Mouse (Mus musculus) liver, embryonic 11.5 days (tissue): ENCODE measurements around the gene Cela1. TPM values are rescaled to one million over a fixed set of nuclear protein-coding genes. Genes with fewer than 3 reads are reported as not detected.

Source experiments
- ATAC-seq: fragments of 200-750 bp; cut with Nextera tagmentation; replicated peaks from 2 replicates; pipeline ENCODE4 v1.8.0; 2017; ENCODE audit warnings: moderate number of reproducible peaks, mild to moderate bottlenecking, moderate TSS enrichment, moderate library complexity; ENCODE audit not compliant: low FRiP score
- DNase-seq: peaks from one replicate; pipeline ENCODE4 v3.0.0-alpha.2; 2017; ENCODE audit warnings: low spot score
- H3K27ac ChIP-seq: fragments of 300-500 bp; sonication (generic); 2 replicates; pipeline ENCODE4 v1.5.1; 2014; ENCODE audit warnings: mild to moderate bottlenecking, low read depth, low read length, control low read depth
- H3K27me3 ChIP-seq: fragments of 300-500 bp; sonication (generic); replicated peaks from 2 replicates; pipeline ENCODE4 v1.6.1; 2014; ENCODE audit warnings: low read length, mixed read lengths; ENCODE audit not compliant: control insufficient read depth, insufficient read depth
- H3K36me3 ChIP-seq: fragments of 300-500 bp; sonication (generic); 2 replicates; pipeline ENCODE4 v1.6.1; 2014; ENCODE audit warnings: mild to moderate bottlenecking, low read length, moderate library complexity, mixed read lengths; ENCODE audit not compliant: control insufficient read depth, insufficient read depth
- H3K4me1 ChIP-seq: fragments of 300-500 bp; sonication (generic); replicated peaks from 2 replicates; pipeline ENCODE4 v1.6.1; 2014; ENCODE audit warnings: low read length, mixed read lengths; ENCODE audit not compliant: control insufficient read depth, insufficient read depth
- H3K4me2 ChIP-seq: fragments of 300-500 bp; sonication (generic); 2 replicates; pipeline ENCODE4 v1.6.1; 2014; ENCODE audit warnings: mild to moderate bottlenecking, control low read depth, moderate library complexity
- H3K4me3 ChIP-seq: fragments of 300-500 bp; sonication (generic); 2 replicates; pipeline ENCODE4 v1.5.1; 2014; ENCODE audit warnings: low read depth, low read length, control low read depth
- H3K9ac ChIP-seq: fragments of 300-500 bp; sonication (generic); 2 replicates; pipeline ENCODE4 v1.6.1; 2014; ENCODE audit warnings: low read depth, low read length, control low read depth
- H3K9me3 ChIP-seq: fragments of 300-500 bp; sonication (generic); 2 replicates; pipeline ENCODE4 v1.6.1; 2016; ENCODE audit warnings: low read length, inconsistent platforms, mixed read lengths; ENCODE audit not compliant: control insufficient read depth
- WGBS: fragments of 180-500 bp; shearing (Covaris S2); extraction: QIAGEN DNeasy Blood & Tissue Kit; methylation state at CpG from one replicate; pipeline ENCODE4 v1.1.7; 2014; 5-methylcytosine and 5-hydroxymethylcytosine counted together
- polyA plus RNA-seq: library from polyadenylated mRNA; unstranded; fragments of >200 nt; fragmentation: Nextera tagmentation; extraction: Ambion mirVana; gene quantifications from 2 replicates; pipeline ENCODE4 v1.2.1, GENCODE M21; 2014

Gene Cela1
- polyA plus RNA-seq, 1 experiment from 2014 or later, result 13.7 TPM

- Histone ChIP-seq H3K9ac (no peak overlapping the region), H3K4me2 (no peak overlapping the region), H3K27me3 (peaks cover 11% of the 10 kb centered on the region), H3K36me3 (no peaks in the 10 kb centered on the region), H3K9me3 (no peaks in the 10 kb centered on the region), H3K4me1 (peaks cover 13% of the 10 kb centered on the region), H3K27ac (no peak overlapping the region), H3K4me3 (no peak overlapping the region)
- DNase-seq (no peak), ATAC-seq (no peak)
- 64% methylated on average over 5 of the region's 5 CpGs for WGBS
Observed at GRCm38 (mm10) chr15:100700424-100700823, 12.7 kb upstream of the Cela1 start.

GRCm38 (mm10) chr15:100699386-100699785 lies 11.7 kb upstream of the Cela1 start:
- no peaks in the 10 kb centered on the region for H3K9me3 ChIP-seq
- H3K27ac ChIP-seq, result no peak overlapping the region
- DNase-seq (no peak), ATAC-seq (peak; percentile 51; the same call in 1 of the 2 replicates)
- no peak overlapping the region for H3K9ac ChIP-seq
- no peak overlapping the region for H3K4me2 ChIP-seq
- no peaks in the 10 kb centered on the region for H3K36me3 ChIP-seq
- 47% methylated on average over 6 of the region's 6 CpGs for WGBS
- peaks cover 9% of the 10 kb centered on the region for H3K27me3 ChIP-seq
- H3K4me1 ChIP-seq, result peaks cover 13% of the 10 kb centered on the region
- no peak overlapping the region for H3K4me3 ChIP-seq

- no peaks in the 10 kb centered on the region for H3K36me3 ChIP-seq
- ATAC-seq (no peak), DNase-seq (no peak)
- peaks cover 10% of the 10 kb centered on the region for H3K4me1 ChIP-seq
- H3K27ac ChIP-seq, result no peak overlapping the region
- H3K9ac ChIP-seq, result no peak overlapping the region
- H3K9me3 ChIP-seq, result no peaks in the 10 kb centered on the region
- 64% methylated on average over 10 of the region's 10 CpGs for WGBS
- H3K4me3 ChIP-seq, result no peak overlapping the region
- H3K27me3 ChIP-seq, result no peaks in the 10 kb centered on the region
- H3K4me2 ChIP-seq, result no peak overlapping the region
Observed at GRCm38 (mm10) chr15:100698078-100698477, 10.4 kb upstream of the Cela1 start.

GRCm38 (mm10) chr15:100694406-100694805 lies 6.7 kb upstream of the Cela1 start:
- H3K9ac ChIP-seq, result no peak overlapping the region
- no peak overlapping the region for H3K27ac ChIP-seq
- no peak for ATAC-seq
- no peak for DNase-seq
- no peaks in the 10 kb centered on the region for H3K36me3 ChIP-seq
- no peaks in the 10 kb centered on the region for H3K27me3 ChIP-seq
- no peak overlapping the region for H3K4me3 ChIP-seq
- H3K9me3 ChIP-seq, result peaks cover 4% of the 10 kb centered on the region; the same call in 1 of the 2 replicates
- H3K4me2 ChIP-seq, result no peak overlapping the region
- WGBS, result 88% methylated on average over 9 of the region's 9 CpGs
- H3K4me1 ChIP-seq, result no peaks in the 10 kb centered on the region

GRCm38 (mm10) chr15:100691990-100692389 lies 4.3 kb upstream of the Cela1 start:
- WGBS, result 44% methylated on average over 3 of the region's 3 CpGs
- DNase-seq (no peak), ATAC-seq (no peak)
- no peak overlapping the region for H3K4me2 ChIP-seq
- peaks cover 4% of the 10 kb centered on the region; the same call in 1 of the 2 replicates for H3K9me3 ChIP-seq
- H3K27me3 ChIP-seq, result no peaks in the 10 kb centered on the region
- H3K27ac ChIP-seq, result no peak overlapping the region
- H3K4me3 ChIP-seq, result no peak overlapping the region
- no peak overlapping the region for H3K9ac ChIP-seq
- H3K4me1 ChIP-seq, result peaks cover 10% of the 10 kb centered on the region
- H3K36me3 ChIP-seq, result no peaks in the 10 kb centered on the region

GRCm38 (mm10) chr15:100686989-100687388 lies 732 bp downstream of the Cela1 start:
- Histone ChIP-seq H3K4me3 (no peak overlapping the region), H3K27me3 (no peaks in the 10 kb centered on the region), H3K9ac (no peak overlapping the region), H3K4me1 (peaks cover 26% of the 10 kb centered on the region), H3K36me3 (no peaks in the 10 kb centered on the region), H3K27ac (no peak overlapping the region), H3K9me3 (peaks cover 4% of the 10 kb centered on the region; the same call in 1 of the 2 replicates), H3K4me2 (peak overlapping the region; percentile 43)
- DNase-seq (no peak), ATAC-seq (no peak)
- WGBS, result 21% methylated on average over 12 of the region's 12 CpGs

GRCm38 (mm10) chr15:100686434-100686833 lies 1.3 kb downstream of the Cela1 start:
- no peaks in the 10 kb centered on the region for H3K27me3 ChIP-seq
- 83% methylated on average over 6 of the region's 6 CpGs for WGBS
- ATAC-seq (no peak), DNase-seq (no peak)
- H3K4me1 ChIP-seq, result peaks cover 26% of the 10 kb centered on the region
- H3K9me3 ChIP-seq, result peaks cover 4% of the 10 kb centered on the region; the same call in 1 of the 2 replicates
- no peak overlapping the region for H3K9ac ChIP-seq
- peak overlapping the region; percentile 14; the same call in 1 of the 2 replicates for H3K4me2 ChIP-seq
- 0 out of 2 replicates have a peak overlapping the region, but pooled peaks have one; percentile 19 for H3K27ac ChIP-seq
- no peak overlapping the region for H3K4me3 ChIP-seq
- no peaks in the 10 kb centered on the region for H3K36me3 ChIP-seq

GRCm38 (mm10) chr15:100685849-100686248 lies 1.9 kb downstream of the Cela1 start:
- WGBS, result 60% methylated on average over 8 of the region's 8 CpGs
- peak overlapping the region; percentile 43; the same call in 1 of the 2 replicates for H3K27ac ChIP-seq
- ATAC-seq, result peak; percentile 67

GRCm38 (mm10) chr15:100685255-100685654 lies 2.5 kb downstream of the Cela1 start:
- Histone ChIP-seq H3K9me3 (no peaks in the 10 kb centered on the region), H3K4me2 (peak overlapping the region; percentile 49), H3K27me3 (no peaks in the 10 kb centered on the region), H3K4me3 (no peak overlapping the region), H3K4me1 (peaks cover 35% of the 10 kb centered on the region), H3K27ac (peak overlapping the region; percentile 43; the same call in 1 of the 2 replicates), H3K9ac (no peak overlapping the region; the same call in 1 of the 2 replicates), H3K36me3 (no peaks in the 10 kb centered on the region)
- DNase-seq (no peak), ATAC-seq (no peak)
- WGBS, result 24% methylated on average over 13 of the region's 13 CpGs

More at GRCm38 (mm10) chr15:100685849-100686248, 1.9 kb downstream of the Cela1 start:
- Histone ChIP-seq H3K9ac (no peak overlapping the region), H3K9me3 (peaks cover 2% of the 10 kb centered on the region; the same call in 1 of the 2 replicates), H3K4me1 (peaks cover 30% of the 10 kb centered on the region), H3K36me3 (no peaks in the 10 kb centered on the region), H3K27me3 (no peaks in the 10 kb centered on the region), H3K4me2 (0 out of 2 replicates have a peak overlapping the region, but pooled peaks have one; percentile 14), H3K4me3 (no peak overlapping the region)
- no peak for DNase-seq
